Mouse (Mus musculus) cerebellum, adult 2 months (tissue): ENCODE data around the gene 1810010H24Rik.

Source experiments
- CTCF ChIP-seq: fragments of 200-500 bp; IDR thresholded peaks from 2 replicates; pipeline ENCODE4 v1.5.1; 2011; ENCODE audit warnings: low read depth, mild to moderate bottlenecking, control low read depth, low read length, moderate library complexity, borderline replicate concordance; ENCODE audit not compliant: insufficient read depth
- POLR2A ChIP-seq: fragments of 200-500 bp; IDR thresholded peaks from 2 replicates; pipeline ENCODE4 v1.6.1; 2011; ENCODE audit warnings: low read length, control low read depth, borderline replicate concordance; ENCODE audit not compliant: insufficient read depth

DNA sequence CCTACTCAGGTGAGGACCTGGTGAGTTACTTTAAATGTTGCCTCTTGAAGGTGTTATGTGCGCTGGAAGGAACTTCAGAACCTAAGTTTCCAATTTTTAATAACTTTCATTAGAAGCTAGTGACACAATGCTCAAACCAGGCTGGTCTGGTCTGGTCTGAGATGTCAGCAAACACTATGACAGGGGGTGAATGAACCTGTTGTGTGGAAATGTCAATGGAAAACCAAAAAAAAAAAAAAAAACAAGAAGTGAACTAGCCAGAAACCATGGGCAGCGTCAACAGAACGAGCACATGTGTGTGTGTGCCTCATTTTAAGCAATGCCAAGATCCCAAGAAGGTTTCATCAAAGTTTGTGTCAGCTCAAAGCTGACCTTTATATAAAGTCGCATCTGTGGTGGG lies 20.1 kb downstream of the 1810010H24Rik start:
- TF ChIP-seq CTCF = no peak
- TF ChIP-seq POLR2A = no peak
